Mouse (Mus musculus): ENCODE results near the gene Opn1sw.
"Not testable (repeated sequence)": the region's sequence is repeated elsewhere in the genome, so short reads cannot be mapped to it uniquely, and the experiment has no call there.

GRCm38 (mm10) chr6:29390500-29390899, 2.2 kb upstream of the Opn1sw start:
- not testable (repeated sequence) for TF ChIP-seq CTCF (conservative IDR thresholded peaks at IDR 0.05; ENCODE audit: low read length); NANOG (IDR thresholded peaks at IDR 0.05; ENCODE audit: borderline replicate concordance, low read length); POU5F1 (IDR thresholded peaks at IDR 0.05; ENCODE audit: borderline replicate concordance, low read length)
